Mouse (Mus musculus) CH12.LX (cell line): ENCODE data around the gene Ptpn6. TPM values are rescaled to one million over a fixed set of nuclear protein-coding genes. Genes with fewer than 3 reads are reported as not detected.

Experiments used
- polyA plus RNA-seq: library from polyadenylated mRNA; unstranded; fragments of >175 nt; gene quantifications from 2 replicates; pipeline ENCODE4 v1.2.1, GENCODE M21; 2012; ENCODE audit warnings: low read depth; ENCODE audit not compliant: insufficient read length
- total RNA-seq, 2 experiments: library from RNA; depleted of rRNA; stranded (reverse); fragments of 300-350 nt in 1 of 2; fragments of >200 nt in 1 of 2; gene quantifications; 2 replicates each; pipeline ENCODE4 v1.2.3; 2012 to 2014

The Ptpn6 gene
- total and polyA plus RNA-seq, 3 experiments, result 247 to 585 (median 300) TPM

Other genes starting within 250 kb of the Ptpn6 start
Only the 20 nearest of the 25 such genes appear.
- not detected in 2 replicates for gene C1rb, start 168.4 kb downstream of the Ptpn6 start, total RNA-seq (2012; rRNA removed)
- gene C1rb, start 168.4 kb downstream of the Ptpn6 start, total RNA-seq (2014; rRNA removed), result not detected in 2 replicates
- not detected in 2 replicates for gene C1rb, start 168.4 kb downstream of the Ptpn6 start, polyA plus RNA-seq
- 0.08 TPM in 1 of 2 replicates, not detected in the other for gene C1s2, start 102.6 kb downstream of the Ptpn6 start, total RNA-seq (2012; rRNA removed)
- 0.08 and 0.18 TPM in 2 replicates for gene C1s2, start 102.6 kb downstream of the Ptpn6 start, total RNA-seq (2014; rRNA removed)
- gene C1s2, start 102.6 kb downstream of the Ptpn6 start, polyA plus RNA-seq, result 0.10 and 0.19 TPM in 2 replicates
- 52.9 and 53.4 TPM in 2 replicates for gene Lpcat3, start 75.7 kb downstream of the Ptpn6 start, total RNA-seq (2012; rRNA removed)
- gene Lpcat3, start 75.7 kb downstream of the Ptpn6 start, total RNA-seq (2014; rRNA removed), result 68.0 and 77.0 TPM in 2 replicates
- 86.9 and 113 TPM in 2 replicates for gene Lpcat3, start 75.7 kb downstream of the Ptpn6 start, polyA plus RNA-seq
- 352 and 439 TPM in 2 replicates for gene Emg1, start 26.5 kb downstream of the Ptpn6 start, total RNA-seq (2012; rRNA removed)
- gene Emg1, start 26.5 kb downstream of the Ptpn6 start, total RNA-seq (2014; rRNA removed), result 481 and 498 TPM in 2 replicates
- 301 and 408 TPM in 2 replicates for gene Emg1, start 26.5 kb downstream of the Ptpn6 start, polyA plus RNA-seq
- gene Phb2, start 26.4 kb downstream of the Ptpn6 start, total RNA-seq (2012; rRNA removed), result 440 and 578 TPM in 2 replicates
- 380 and 405 TPM in 2 replicates for gene Phb2, start 26.4 kb downstream of the Ptpn6 start, total RNA-seq (2014; rRNA removed)
- 623 and 694 TPM in 2 replicates for gene Phb2, start 26.4 kb downstream of the Ptpn6 start, polyA plus RNA-seq
- 146 and 197 TPM in 2 replicates for gene Grcc10, start 2.7 kb upstream of the Ptpn6 start, total RNA-seq (2012; rRNA removed)
- gene Grcc10, start 2.7 kb upstream of the Ptpn6 start, total RNA-seq (2014; rRNA removed), result 59.3 and 64.3 TPM in 2 replicates
- 88.4 and 93.7 TPM in 2 replicates for gene Grcc10, start 2.7 kb upstream of the Ptpn6 start, polyA plus RNA-seq
- gene Gm45234, start 17.3 kb upstream of the Ptpn6 start, total RNA-seq (2012; rRNA removed), result not detected in 2 replicates
- not detected in 2 replicates for gene Gm45234, start 17.3 kb upstream of the Ptpn6 start, total RNA-seq (2014; rRNA removed)
- gene Gm45234, start 17.3 kb upstream of the Ptpn6 start, polyA plus RNA-seq, result not detected in 2 replicates
- 3.8 and 4.6 TPM in 2 replicates for gene Atn1, start 17.8 kb upstream of the Ptpn6 start, total RNA-seq (2012; rRNA removed)
- 0.50 and 1.7 TPM in 2 replicates for gene Atn1, start 17.8 kb upstream of the Ptpn6 start, total RNA-seq (2014; rRNA removed)
- 27.0 and 35.1 TPM in 2 replicates for gene Atn1, start 17.8 kb upstream of the Ptpn6 start, polyA plus RNA-seq
- gene Eno2, start 31.0 kb upstream of the Ptpn6 start, total RNA-seq (2012; rRNA removed), result 15.9 and 24.6 TPM in 2 replicates
- gene Eno2, start 31.0 kb upstream of the Ptpn6 start, total RNA-seq (2014; rRNA removed), result 20.8 and 26.7 TPM in 2 replicates
- gene Eno2, start 31.0 kb upstream of the Ptpn6 start, polyA plus RNA-seq, result 23.1 and 23.6 TPM in 2 replicates
- not detected in 2 replicates for gene Lrrc23, start 41.0 kb upstream of the Ptpn6 start, total RNA-seq (2012; rRNA removed)
- gene Lrrc23, start 41.0 kb upstream of the Ptpn6 start, total RNA-seq (2014; rRNA removed), result not detected in 2 replicates
- gene Lrrc23, start 41.0 kb upstream of the Ptpn6 start, polyA plus RNA-seq, result 0.20 TPM in 1 of 2 replicates, not detected in the other
- 2.1 and 2.4 TPM in 2 replicates for gene Spsb2, start 69.9 kb upstream of the Ptpn6 start, total RNA-seq (2012; rRNA removed)
- gene Spsb2, start 69.9 kb upstream of the Ptpn6 start, total RNA-seq (2014; rRNA removed), result not detected in 2 replicates
- 3.3 and 3.4 TPM in 2 replicates for gene Spsb2, start 69.9 kb upstream of the Ptpn6 start, polyA plus RNA-seq
- 733 and 1,303 TPM in 2 replicates for gene Tpi1, start 75.6 kb upstream of the Ptpn6 start, total RNA-seq (2012; rRNA removed)
- gene Tpi1, start 75.6 kb upstream of the Ptpn6 start, total RNA-seq (2014; rRNA removed), result 1,570 and 1,645 TPM in 2 replicates
- gene Tpi1, start 75.6 kb upstream of the Ptpn6 start, polyA plus RNA-seq, result 758 and 807 TPM in 2 replicates
- 107 and 126 TPM in 2 replicates for gene Usp5, start 90.8 kb upstream of the Ptpn6 start, total RNA-seq (2012; rRNA removed)
- gene Usp5, start 90.8 kb upstream of the Ptpn6 start, total RNA-seq (2014; rRNA removed), result 75.7 and 79.8 TPM in 2 replicates
- 96.5 and 103 TPM in 2 replicates for gene Usp5, start 90.8 kb upstream of the Ptpn6 start, polyA plus RNA-seq
- 116 and 117 TPM in 2 replicates for gene Cdca3, start 90.8 kb upstream of the Ptpn6 start, total RNA-seq (2012; rRNA removed)
- 188 and 229 TPM in 2 replicates for gene Cdca3, start 90.8 kb upstream of the Ptpn6 start, total RNA-seq (2014; rRNA removed)
- gene Cdca3, start 90.8 kb upstream of the Ptpn6 start, polyA plus RNA-seq, result 171 and 224 TPM in 2 replicates
- 0.64 and 0.84 TPM in 2 replicates for gene Gnb3, start 101.6 kb upstream of the Ptpn6 start, total RNA-seq (2012; rRNA removed)
- 1.6 and 2.2 TPM in 2 replicates for gene Gnb3, start 101.6 kb upstream of the Ptpn6 start, total RNA-seq (2014; rRNA removed)
- 4.1 and 4.7 TPM in 2 replicates for gene Gnb3, start 101.6 kb upstream of the Ptpn6 start, polyA plus RNA-seq
- 0.13 and 0.34 TPM in 2 replicates for gene P3h3, start 119.0 kb upstream of the Ptpn6 start, total RNA-seq (2012; rRNA removed)
- 0.19 TPM in 1 of 2 replicates, not detected in the other for gene P3h3, start 119.0 kb upstream of the Ptpn6 start, total RNA-seq (2014; rRNA removed)
- 0.31 and 0.44 TPM in 2 replicates for gene P3h3, start 119.0 kb upstream of the Ptpn6 start, polyA plus RNA-seq
- gene Gpr162, start 125.3 kb upstream of the Ptpn6 start, total RNA-seq (2012; rRNA removed), result 1.6 and 2.0 TPM in 2 replicates
- gene Gpr162, start 125.3 kb upstream of the Ptpn6 start, total RNA-seq (2014; rRNA removed), result 0.48 and 0.97 TPM in 2 replicates
- 1.7 and 1.9 TPM in 2 replicates for gene Gpr162, start 125.3 kb upstream of the Ptpn6 start, polyA plus RNA-seq
- gene Cd4, start 149.5 kb upstream of the Ptpn6 start, total RNA-seq (2012; rRNA removed), result 0.29 and 0.34 TPM in 2 replicates
- gene Cd4, start 149.5 kb upstream of the Ptpn6 start, total RNA-seq (2014; rRNA removed), result 0.26 and 0.27 TPM in 2 replicates
- gene Cd4, start 149.5 kb upstream of the Ptpn6 start, polyA plus RNA-seq, result 1.1 and 1.6 TPM in 2 replicates
- 1.2 and 1.9 TPM in 2 replicates for gene Lag3, start 173.0 kb upstream of the Ptpn6 start, total RNA-seq (2012; rRNA removed)
- 0.32 and 0.52 TPM in 2 replicates for gene Lag3, start 173.0 kb upstream of the Ptpn6 start, total RNA-seq (2014; rRNA removed)
- 1.5 and 2.0 TPM in 2 replicates for gene Lag3, start 173.0 kb upstream of the Ptpn6 start, polyA plus RNA-seq
- 11.0 and 12.8 TPM in 2 replicates for gene Ptms, start 181.4 kb upstream of the Ptpn6 start, total RNA-seq (2012; rRNA removed)
- gene Ptms, start 181.4 kb upstream of the Ptpn6 start, total RNA-seq (2014; rRNA removed), result 7.0 and 8.1 TPM in 2 replicates
- 96.6 and 99.6 TPM in 2 replicates for gene Ptms, start 181.4 kb upstream of the Ptpn6 start, polyA plus RNA-seq